Mouse (Mus musculus) urinary bladder, postnatal 4 days (tissue): ENCODE measurements at regions not wholly inside any gene's neighbourhood (a gene's known extent, or its start where the extent isn't known, plus 50 kb on each side); places are given as distances from the start of the nearest gene placed in this dataset.

ENCODE experiments used
- DNase-seq, 2 experiments: peaks; one replicate each; pipeline ENCODE4 v3.0.0; 2021 to 2022; ENCODE audit warnings: low spot score in 2 of 2

GRCm38 (mm10) chr8:10774778-10775177 lies 233.5 kb downstream of the Irs2 start:
- DNase-seq = no peak

- DNase-seq = no peak
These were observed 240.1 kb downstream of the Irs2 start for GRCm38 (mm10) chr8:10768181-10768580.

GRCm38 (mm10) chr8:10763907-10764306 lies 244.4 kb downstream of the Irs2 start:
- no peak for DNase-seq

GRCm38 (mm10) chr8:10761694-10762305 lies 246.5 kb downstream of the Irs2 start:
- no peak for DNase-seq

GRCm38 (mm10) chr8:10760851-10761693 lies 247.2 kb downstream of the Irs2 start:
- DNase-seq = peak in 1 of 2 experiments; percentile 50

GRCm38 (mm10) chr8:10760231-10760630 lies 248.0 kb downstream of the Irs2 start:
- no peak for DNase-seq

GRCm38 (mm10) chr8:10758151-10758550 lies 250.1 kb downstream of the Irs2 start:
- no peak for DNase-seq

- no peak for DNase-seq
These were observed 253.3 kb downstream of the Irs2 start for GRCm38 (mm10) chr8:10754986-10755308.

- no peak for DNase-seq
These were observed 253.8 kb downstream of the Irs2 start for GRCm38 (mm10) chr8:10754232-10754985.

GRCm38 (mm10) chr8:10753056-10753455 lies 255.2 kb downstream of the Irs2 start:
- DNase-seq = no peak

GRCm38 (mm10) chr8:10747150-10747549 lies 261.1 kb downstream of the Irs2 start:
- DNase-seq = no peak

GRCm38 (mm10) chr8:10743241-10743640 lies 265.0 kb downstream of the Irs2 start:
- no peak for DNase-seq

- DNase-seq = no peak
These were observed 267.4 kb downstream of the Irs2 start for GRCm38 (mm10) chr8:10740837-10741236.

GRCm38 (mm10) chr8:10738486-10739081 lies 269.7 kb downstream of the Irs2 start:
- no peak for DNase-seq

- no peak for DNase-seq
These were observed 273.5 kb downstream of the Irs2 start for GRCm38 (mm10) chr8:10734746-10735145.

GRCm38 (mm10) chr8:10723332-10723731 lies 284.9 kb downstream of the Irs2 start:
- no peak for DNase-seq

GRCm38 (mm10) chr8:10722742-10723141 lies 285.5 kb downstream of the Irs2 start:
- no peak for DNase-seq

- no peak for DNase-seq
These were observed 285.9 kb downstream of the Irs2 start for GRCm38 (mm10) chr8:10722342-10722741.

GRCm38 (mm10) chr8:10721146-10721862 lies 287.0 kb downstream of the Irs2 start:
- DNase-seq = no peak

GRCm38 (mm10) chr8:10720398-10720797 lies 287.9 kb downstream of the Irs2 start:
- no peak for DNase-seq

GRCm38 (mm10) chr8:10719411-10719810 lies 288.8 kb downstream of the Irs2 start:
- no peak for DNase-seq

- no peak for DNase-seq
These were observed 291.0 kb downstream of the Irs2 start for GRCm38 (mm10) chr8:10717297-10717696.
